Mouse (Mus musculus) heart, adult 18-20 months (tissue): Measurements from ENCODE around the gene Vmn2r121. TPM values are rescaled to one million over a fixed set of nuclear protein-coding genes. Genes with fewer than 3 reads are reported as not detected.

ENCODE experiments used
- DNase-seq, 2 experiments: peaks; one replicate each; pipeline ENCODE4 v3.0.0; 2021 to 2022; ENCODE audit warnings: mixed read lengths in 1 of 2
- long read RNA-seq, 2 experiments: library from polyadenylated mRNA; stranded (forward); transcript quantifications; one replicate each; pipeline ENCODE4 v2.0.0; 2021
- total RNA-seq, 2 experiments: library from RNA; stranded (reverse); gene quantifications; 2 replicates each; pipeline ENCODE4 v1.2.3; 2021

The Vmn2r121 gene
- not detected for total RNA-seq
- long read RNA-seq, experiment 1, result 0 reads
- long read RNA-seq, experiment 2, result 0 reads

DNA sequence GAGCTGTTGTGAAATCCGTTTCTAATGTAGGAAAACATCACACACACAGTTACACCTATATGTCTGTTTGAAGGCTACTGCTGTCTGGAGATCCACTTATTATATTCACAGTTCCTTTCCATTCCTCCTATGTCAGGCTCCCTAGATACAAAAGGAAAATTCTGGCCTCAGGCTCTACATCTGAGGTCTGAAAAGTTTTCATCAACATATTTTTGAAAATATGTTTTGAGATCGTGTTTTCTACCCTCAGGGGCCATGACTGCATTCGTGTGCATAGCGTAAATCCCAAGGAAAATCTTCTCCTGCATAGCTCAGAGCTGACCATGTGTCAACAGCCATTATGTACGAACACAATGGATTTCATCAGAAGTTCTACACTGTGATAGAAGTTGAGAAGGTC lies at the start of gene Vmn2r121:
Gene Vmn2r121 (minus strand): TSS at position 101 of the 400 bp plus-strand sequence.
- no peak for DNase-seq
